Mouse (Mus musculus): ENCODE results near the gene Hadh. TPM values are rescaled to one million over a fixed set of nuclear protein-coding genes. Genes with fewer than 3 reads are reported as not detected.

Gene Hadh
- total and polyA plus RNA-seq, 3 experiments = 42.3 to 73.4 (median 46.9) TPM

DNA sequence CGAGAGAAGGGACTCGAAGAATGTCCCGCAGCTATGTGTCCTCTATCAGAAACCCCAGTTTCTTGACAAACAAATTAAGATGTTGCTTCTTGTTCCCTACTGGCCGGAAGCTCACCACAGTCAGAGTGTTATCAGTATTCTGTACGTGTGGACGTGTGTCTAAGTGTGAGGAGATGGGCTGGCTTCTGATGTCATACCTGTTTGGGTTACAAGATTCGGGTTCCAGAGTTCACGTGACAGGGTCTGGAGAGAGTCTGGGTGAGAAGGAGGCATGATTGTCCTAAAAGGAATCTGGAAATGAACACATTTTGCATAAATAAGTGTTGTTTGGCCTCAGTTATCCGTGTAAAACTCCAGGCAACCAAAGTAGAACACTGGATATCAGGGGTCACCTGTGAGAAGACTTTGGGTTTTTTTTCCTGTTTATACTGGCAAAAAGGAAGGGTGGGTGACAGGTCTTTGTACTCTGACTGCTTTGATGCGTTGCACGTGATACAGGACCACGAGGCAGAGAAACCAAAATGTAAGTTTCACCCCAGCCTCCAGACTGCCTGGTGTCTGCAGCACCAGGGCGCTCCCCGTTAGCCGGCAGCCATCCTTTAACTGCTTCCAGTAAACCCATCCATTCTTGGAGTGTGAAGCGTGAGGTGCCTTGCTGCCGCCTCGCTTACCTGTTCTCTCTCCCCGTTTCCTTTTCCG is 72.2 kb downstream of the Hadh start:
- Histone ChIP-seq H3K9me3 (replicated peaks; ENCODE audit: low read length) (no peaks in the 10 kb centered on the region), H3K36me3 (replicated peaks in 1 of 2; ENCODE audit: control insufficient read depth in 1 of 2, insufficient read depth in 1 of 2, low read length in 1 of 2) (peaks cover 5 to 21% of the 10 kb centered on the region in 2 experiments), H3K79me2 (replicated peaks; ENCODE audit: control insufficient read depth, extremely low read depth, insufficient read depth, poor library complexity, severe bottlenecking) (no peaks in the 10 kb centered on the region), H3K27ac (ENCODE audit: insufficient read depth, low read depth) (no peak overlapping the region), H3K27me3 (replicated peaks) (peaks cover 12% of the 10 kb centered on the region), H3K4me1 (ENCODE audit: control insufficient read depth in 1 of 2, insufficient read depth in 2 of 2) (no peaks in the 10 kb centered on the region), H3K4me2 (ENCODE audit: insufficient read depth, low read depth, poor library complexity, severe bottlenecking) (no peak overlapping the region), H3K4me3 (replicated peaks in 1 of 3; ENCODE audit: low read depth in 2 of 3, low read length in 2 of 3, poor library complexity in 1 of 3) (no peak overlapping the region), H3K9ac (ENCODE audit: insufficient read depth, low read depth) (no peak overlapping the region)
- dilution Hi-C loops (cut with MboI; ENCODE audit: extremely low pct_ligation_motif_present, extremely low pct_unique_long_range_greater_than_20kb, low sequenced_read_pairs) = no loop called here
- TF ChIP-seq NRF1 (IDR thresholded peaks at IDR 0.05; ENCODE audit: low read depth, low read length) (no peak), CTCF (conservative IDR thresholded peaks at IDR 0.05 in 1 of 2, IDR thresholded peaks at IDR 0.05 in 1 of 2; ENCODE audit: low read depth in 2 of 2, low read length in 2 of 2) (no peak), SIN3A (IDR thresholded peaks at IDR 0.05; ENCODE audit: low read length) (no peak), IRF4 (IDR thresholded peaks at IDR 0.05; ENCODE audit: low read depth, low read length) (no peak), CHD1 (IDR thresholded peaks at IDR 0.05; ENCODE audit: low read depth, low read length) (no peak), TBP (conservative IDR thresholded peaks at IDR 0.05; ENCODE audit: low read depth, low read length) (no peak), MYC (IDR thresholded peaks at IDR 0.05; ENCODE audit: low read depth, low read length) (no peak), RCOR1 (conservative IDR thresholded peaks at IDR 0.05; ENCODE audit: low read depth, low read length) (no peak), ZNF384 (IDR thresholded peaks at IDR 0.05; ENCODE audit: low read depth, low read length) (no peak), PAX5 (IDR thresholded peaks at IDR 0.05; ENCODE audit: low read length) (no peak), EP300 (IDR thresholded peaks at IDR 0.05; ENCODE audit: low read length) (no peak), KAT2A (IDR thresholded peaks at IDR 0.05; ENCODE audit: insufficient replicate concordance, low read length) (no peak), USF2 (conservative IDR thresholded peaks at IDR 0.05; ENCODE audit: low read depth, low read length) (no peak), POLR2A (IDR thresholded peaks at IDR 0.05; ENCODE audit: low read depth, low read length) (no peak), NELFE (IDR thresholded peaks at IDR 0.05; ENCODE audit: low read depth, low read length) (no peak), GABPA (IDR thresholded peaks at IDR 0.05; ENCODE audit: insufficient replicate concordance, low read depth, low read length) (no peak), ZC3H11A (IDR thresholded peaks at IDR 0.05; ENCODE audit: low read depth, low read length) (no peak), ETS1 (conservative IDR thresholded peaks at IDR 0.05; ENCODE audit: low read depth, low read length) (no peak)
- in situ Hi-C loops (cut with MboI; ENCODE audit: low pct_ligation_motif_present, low pct_unique_long_range_greater_than_20kb, low sequenced_read_pairs) = no loop called here
- DNase-seq (ENCODE audit: extremely low read depth) = no peak

DNA sequence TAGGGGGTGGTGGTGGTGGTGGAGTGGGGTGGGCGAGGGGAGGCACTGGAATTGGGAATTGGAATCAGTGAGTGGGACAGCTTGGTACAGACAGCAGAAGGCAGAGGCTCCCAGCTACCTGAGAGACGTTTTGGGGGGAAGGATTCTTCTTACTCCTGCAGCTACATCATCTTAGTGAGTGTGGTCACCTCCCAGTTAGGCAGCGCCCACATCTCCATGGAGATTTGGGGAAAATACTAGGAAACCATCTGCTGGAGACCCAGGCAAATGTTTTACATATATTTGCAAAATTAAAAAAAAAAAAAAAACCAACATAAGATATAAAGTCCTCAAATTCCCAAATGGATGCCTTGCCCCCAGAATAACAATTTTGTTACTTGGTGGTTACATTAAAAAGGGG is 72.9 kb downstream of the Hadh start:
- dilution Hi-C loops (cut with MboI; ENCODE audit: extremely low pct_ligation_motif_present, extremely low pct_unique_long_range_greater_than_20kb, low sequenced_read_pairs) = no loop called here

More for the DNA sequence above, 72.9 kb downstream of the Hadh start:
- H3K9me3 ChIP-seq (replicated peaks; ENCODE audit: low read length) = no peaks in the 10 kb centered on the region
- peaks cover 8% of the 10 kb centered on the region for H3K27me3 ChIP-seq (replicated peaks)
- peaks cover 5 to 20% of the 10 kb centered on the region in 2 experiments for H3K36me3 ChIP-seq (replicated peaks in 1 of 2; ENCODE audit: control insufficient read depth in 1 of 2, insufficient read depth in 1 of 2, low read length in 1 of 2)
- H3K4me1 ChIP-seq (ENCODE audit: control insufficient read depth in 1 of 2, insufficient read depth in 2 of 2) = no peaks in the 10 kb centered on the region
- no peak overlapping the region for H3K9ac ChIP-seq (ENCODE audit: insufficient read depth, low read depth)
- H3K4me2 ChIP-seq (ENCODE audit: insufficient read depth, low read depth, poor library complexity, severe bottlenecking) = no peak overlapping the region
- no peak for DNase-seq (ENCODE audit: extremely low read depth)
- no peaks in the 10 kb centered on the region for H3K79me2 ChIP-seq (replicated peaks; ENCODE audit: control insufficient read depth, extremely low read depth, insufficient read depth, poor library complexity, severe bottlenecking)
- no peak overlapping the region for H3K27ac ChIP-seq (ENCODE audit: insufficient read depth, low read depth)
- no peak overlapping the region for H3K4me3 ChIP-seq (replicated peaks in 1 of 3; ENCODE audit: low read depth in 2 of 3, low read length in 2 of 3, poor library complexity in 1 of 3)
- TF ChIP-seq TBP (conservative IDR thresholded peaks at IDR 0.05; ENCODE audit: low read depth, low read length) = no peak
- no peak for TF ChIP-seq PAX5 (IDR thresholded peaks at IDR 0.05; ENCODE audit: low read length)
- TF ChIP-seq POLR2AphosphoS2 (IDR thresholded peaks at IDR 0.05; ENCODE audit: low read depth, low read length) = no peak
- no peak for TF ChIP-seq UBTF (IDR thresholded peaks at IDR 0.05; ENCODE audit: low read depth, low read length)
- no peak for TF ChIP-seq KAT2A (IDR thresholded peaks at IDR 0.05; ENCODE audit: insufficient replicate concordance, low read length)
- TF ChIP-seq CHD1 (IDR thresholded peaks at IDR 0.05; ENCODE audit: low read depth, low read length) = no peak
- TF ChIP-seq CHD2 (IDR thresholded peaks at IDR 0.05; ENCODE audit: low read length) = no peak
- no peak for TF ChIP-seq MAX (IDR thresholded peaks at IDR 0.05; ENCODE audit: low read length)
- TF ChIP-seq MAFK (IDR thresholded peaks at IDR 0.05; ENCODE audit: insufficient replicate concordance, low read length) = no peak
- no peak for TF ChIP-seq SIN3A (IDR thresholded peaks at IDR 0.05; ENCODE audit: low read length)
- TF ChIP-seq ZMIZ1 (IDR thresholded peaks at IDR 0.05; ENCODE audit: low read depth, low read length) = no peak
- TF ChIP-seq NELFE (IDR thresholded peaks at IDR 0.05; ENCODE audit: low read depth, low read length) = no peak
- TF ChIP-seq ZC3H11A (IDR thresholded peaks at IDR 0.05; ENCODE audit: low read depth, low read length) = no peak
- no peak for TF ChIP-seq MEF2A (IDR thresholded peaks at IDR 0.05; ENCODE audit: borderline replicate concordance, low read depth, low read length)
- TF ChIP-seq USF2 (conservative IDR thresholded peaks at IDR 0.05; ENCODE audit: low read depth, low read length) = no peak
- in situ Hi-C loops (cut with MboI; ENCODE audit: low pct_ligation_motif_present, low pct_unique_long_range_greater_than_20kb, low sequenced_read_pairs) = no loop called here

Data from CH12.LX (cell line).